Mouse (Mus musculus) cortical plate, adult 2 months (tissue): ENCODE results near the gene Rgs4. TPM values are rescaled to one million over a fixed set of nuclear protein-coding genes. Genes with fewer than 3 reads are reported as not detected.

ENCODE experiments used
- H3K27ac ChIP-seq: fragments of 200-500 bp; 2 replicates; pipeline ENCODE4 v1.5.1; 2012; ENCODE audit warnings: low read length, control low read depth, inconsistent platforms; ENCODE audit not compliant: insufficient read depth
- H3K4me1 ChIP-seq: fragments of 200-500 bp; 2 replicates; pipeline ENCODE4 v1.6.1; 2011; ENCODE audit warnings: low read length; ENCODE audit not compliant: control insufficient read depth, insufficient read depth
- H3K4me3 ChIP-seq: fragments of 200-500 bp; 2 replicates; pipeline ENCODE4 v1.5.1; 2011; ENCODE audit warnings: mild to moderate bottlenecking, low read length, control low read depth; ENCODE audit not compliant: insufficient read depth
- CTCF ChIP-seq: fragments of 200-500 bp; IDR thresholded peaks from 2 replicates; pipeline ENCODE4 v1.5.1; 2011; ENCODE audit warnings: mild to moderate bottlenecking, control low read depth, low read length; ENCODE audit not compliant: insufficient read depth; ENCODE audit errors: extremely low read depth
- POLR2A ChIP-seq: fragments of 200-500 bp; IDR thresholded peaks from 2 replicates; pipeline ENCODE4 v1.6.1; 2011; ENCODE audit warnings: mild to moderate bottlenecking, low read length, control low read depth; ENCODE audit not compliant: insufficient read depth; ENCODE audit errors: extremely low read depth
- polyA plus RNA-seq: library from polyadenylated mRNA; depleted of rRNA; stranded (reverse); fragments of >200 nt; gene quantifications from 2 replicates; pipeline ENCODE4 v1.2.3, GENCODE M21; 2012

Gene Rgs4
- polyA plus RNA-seq, 1 experiment: 423 TPM

DNA sequence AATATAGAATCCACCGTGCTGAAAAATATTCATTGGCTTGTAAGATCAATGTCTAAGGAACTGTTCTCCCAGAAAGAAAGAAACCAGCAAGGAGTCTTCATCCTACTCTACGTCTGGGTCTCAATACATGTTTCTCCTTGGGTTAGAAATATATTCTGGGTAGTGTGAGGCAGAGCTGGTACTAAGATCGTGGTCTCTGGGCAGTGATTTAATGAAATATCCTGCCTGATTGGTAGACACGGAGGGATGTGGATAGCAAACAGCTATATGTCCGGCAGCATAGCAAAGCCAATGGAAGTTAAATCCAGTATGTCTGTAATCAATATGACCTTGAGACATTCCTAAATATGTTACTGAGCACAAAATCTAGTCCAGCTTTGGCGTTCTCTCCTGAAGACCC lies 460 bp upstream of the Rgs4 start:
- H3K4me1 ChIP-seq: peaks cover 2% of the 10 kb centered on the region; the same call in 1 of the 2 replicates
- H3K27ac ChIP-seq: peak overlapping the region; percentile 96
- peak overlapping the region; percentile 85 for H3K4me3 ChIP-seq
- no peak for TF ChIP-seq POLR2A
- TF ChIP-seq CTCF: no peak

- TF ChIP-seq CTCF: no peak
- no peak for TF ChIP-seq POLR2A
- Histone ChIP-seq H3K27ac (no peak overlapping the region), H3K4me3 (no peak overlapping the region), H3K4me1 (peaks cover 3% of the 10 kb centered on the region)
These were observed 6.3 kb downstream of the Rgs4 start for GRCm38 (mm10) chr1:169741147-169741546.

GRCm38 (mm10) chr1:169737231-169737630 lies 10.2 kb downstream of the Rgs4 start:
- no peak for TF ChIP-seq POLR2A
- TF ChIP-seq CTCF: no peak
- Histone ChIP-seq H3K27ac (no peak overlapping the region), H3K4me3 (no peak overlapping the region), H3K4me1 (no peaks in the 10 kb centered on the region; the same call in 1 of the 2 replicates)

- no peak overlapping the region for H3K27ac ChIP-seq
- H3K4me1 ChIP-seq: no peaks in the 10 kb centered on the region; the same call in 1 of the 2 replicates
- no peak overlapping the region for H3K4me3 ChIP-seq
- TF ChIP-seq CTCF (no peak), POLR2A (no peak)
These were observed 11.3 kb downstream of the Rgs4 start for GRCm38 (mm10) chr1:169736139-169736538.

- no peak overlapping the region for H3K27ac ChIP-seq
- no peak overlapping the region for H3K4me3 ChIP-seq
- H3K4me1 ChIP-seq: peaks cover 3% of the 10 kb centered on the region; the same call in 1 of the 2 replicates
- no peak for TF ChIP-seq CTCF
- no peak for TF ChIP-seq POLR2A
These were observed 16.8 kb downstream of the Rgs4 start for GRCm38 (mm10) chr1:169730599-169731100.

- TF ChIP-seq CTCF (no peak), POLR2A (no peak)
- Histone ChIP-seq H3K4me3 (no peak overlapping the region), H3K27ac (no peak overlapping the region), H3K4me1 (peaks cover 3% of the 10 kb centered on the region; the same call in 1 of the 2 replicates)
These were observed 21.1 kb downstream of the Rgs4 start for GRCm38 (mm10) chr1:169726319-169726718.

DNA sequence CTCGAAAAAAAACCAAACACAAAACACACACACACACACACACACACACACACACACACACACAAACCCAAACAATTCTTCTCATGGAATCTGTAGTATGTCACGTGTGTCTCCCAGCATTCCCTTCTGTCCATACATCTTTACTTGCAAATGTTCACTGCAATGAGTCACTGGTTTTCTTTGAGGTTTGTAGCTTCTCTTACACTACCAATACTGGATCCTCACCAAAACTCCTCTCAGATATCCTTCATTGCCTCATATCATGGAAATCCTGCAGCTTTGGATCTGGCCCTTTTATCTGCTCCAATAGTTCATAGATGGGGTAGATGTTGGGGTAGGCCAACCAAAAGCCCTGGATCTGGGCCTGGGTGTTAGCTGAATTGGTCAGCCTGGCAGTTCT lies 25.6 kb downstream of the Rgs4 start:
- Histone ChIP-seq H3K27ac (no peak overlapping the region), H3K4me3 (no peak overlapping the region), H3K4me1 (no peaks in the 10 kb centered on the region)
- TF ChIP-seq POLR2A (no peak), CTCF (no peak)

- Histone ChIP-seq H3K4me1 (no peaks in the 10 kb centered on the region), H3K4me3 (no peak overlapping the region), H3K27ac (no peak overlapping the region)
- TF ChIP-seq POLR2A: no peak
- no peak for TF ChIP-seq CTCF
These were observed 42.9 kb downstream of the Rgs4 start for GRCm38 (mm10) chr1:169704395-169705087.

GRCm38 (mm10) chr1:169699184-169699583 lies 48.3 kb downstream of the Rgs4 start:
- TF ChIP-seq POLR2A: no peak
- no peak for TF ChIP-seq CTCF
- no peaks in the 10 kb centered on the region for H3K4me1 ChIP-seq
- no peak overlapping the region for H3K4me3 ChIP-seq
- no peak overlapping the region for H3K27ac ChIP-seq

DNA sequence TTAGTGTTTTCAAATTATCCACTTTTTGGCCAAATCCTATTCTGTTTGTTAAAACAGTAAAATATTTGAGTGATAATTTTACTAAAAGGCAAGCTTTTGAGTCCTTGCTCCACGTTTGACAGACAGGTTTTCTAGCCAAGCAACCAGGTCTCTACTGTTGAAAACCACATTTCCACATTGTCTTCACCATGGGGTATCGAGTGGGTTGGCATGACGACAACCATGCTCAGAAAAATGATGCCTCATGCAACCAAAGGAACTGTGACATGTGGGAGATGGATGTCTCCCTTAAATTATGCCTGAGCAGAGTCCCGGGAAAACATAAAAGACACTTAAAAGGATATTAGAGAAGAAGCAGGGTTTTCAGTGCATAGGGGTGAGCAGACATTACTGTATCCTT lies 50.2 kb downstream of the Rgs4 start:
- H3K27ac ChIP-seq: no peak overlapping the region
- TF ChIP-seq CTCF (no peak), POLR2A (no peak)
- H3K4me1 ChIP-seq: no peaks in the 10 kb centered on the region
- H3K4me3 ChIP-seq: no peak overlapping the region

DNA sequence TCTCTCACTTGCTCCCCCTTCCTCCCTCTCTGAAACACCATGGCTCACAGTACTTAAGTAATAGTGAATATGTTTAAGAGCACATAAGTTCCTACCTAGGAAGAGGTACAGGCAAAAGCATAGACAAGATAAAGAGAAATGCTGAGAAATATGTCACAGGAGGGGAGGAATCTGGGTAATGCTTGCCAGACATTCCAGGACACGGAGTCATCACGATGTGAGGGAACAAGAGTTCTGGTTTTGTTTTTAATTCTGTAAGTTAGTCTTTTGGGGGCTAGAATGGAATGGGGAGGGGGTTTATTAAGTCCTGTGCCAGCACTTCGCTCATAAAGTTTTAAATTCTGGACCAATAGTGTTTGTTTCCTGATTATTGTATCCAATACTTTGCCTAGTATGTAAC lies 52.1 kb downstream of the Rgs4 start:
- Histone ChIP-seq H3K4me1 (no peaks in the 10 kb centered on the region), H3K27ac (no peak overlapping the region), H3K4me3 (no peak overlapping the region)
- TF ChIP-seq CTCF (no peak), POLR2A (no peak)

DNA sequence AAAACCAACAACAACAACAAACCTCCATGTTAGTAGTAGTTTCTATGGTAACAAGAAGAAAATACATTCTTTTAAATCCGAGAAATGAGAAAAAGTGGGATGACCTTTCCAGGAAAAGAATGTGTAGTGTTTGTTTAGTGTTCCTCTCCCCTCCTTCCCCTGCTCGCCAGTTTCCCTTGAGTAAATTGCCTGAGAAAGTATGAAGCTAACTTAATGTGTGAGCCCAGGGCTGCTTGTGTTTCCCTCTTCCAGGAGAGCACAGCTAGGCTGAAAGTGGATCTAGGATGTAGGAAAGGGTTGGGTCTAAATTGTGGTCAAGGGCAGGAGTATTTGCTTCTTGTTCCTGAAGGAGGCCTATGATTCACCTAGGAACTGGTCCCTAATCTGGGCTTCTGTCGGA lies 53.9 kb downstream of the Rgs4 start:
- H3K27ac ChIP-seq: no peak overlapping the region
- no peaks in the 10 kb centered on the region for H3K4me1 ChIP-seq
- no peak overlapping the region for H3K4me3 ChIP-seq
- no peak for TF ChIP-seq CTCF
- TF ChIP-seq POLR2A: no peak
